Mouse (Mus musculus): ENCODE measurements at regions not wholly inside any gene's neighbourhood (a gene's known extent, or its start where the extent isn't known, plus 50 kb on each side); places are given as distances from the start of the nearest gene placed in this dataset.

GRCm38 (mm10) chr4:131014301-131015081, 70.3 kb downstream of the Matn1 start:
- Histone ChIP-seq H3K36me3 (ENCODE audit: control insufficient read depth, insufficient read depth) (no peaks in the 10 kb centered on the region), H3K27me3 (replicated peaks; ENCODE audit: control insufficient read depth, insufficient read depth, low read length) (no peaks in the 10 kb centered on the region), H3K4me2 (replicated peaks; ENCODE audit: low read depth) (no peak overlapping the region), H3K27ac (ENCODE audit: low read depth, low read length) (no peak overlapping the region), H3K9ac (ENCODE audit: low read depth, low read length) (no peak overlapping the region), H3K9me3 (ENCODE audit: control insufficient read depth) (no peaks in the 10 kb centered on the region), H3K4me1 (replicated peaks; ENCODE audit: control insufficient read depth, insufficient read depth, low read length) (no peaks in the 10 kb centered on the region), H3K4me3 (ENCODE audit: low read depth, low read length) (no peak overlapping the region)
- 69% methylated on average over 15 of the region's 15 CpGs for WGBS
- no peak for TF ChIP-seq CTCF (IDR thresholded peaks at IDR 0.05; ENCODE audit: low read depth)
- ATAC-seq, result no peak

- H3K9me3 ChIP-seq (ENCODE audit: control insufficient read depth), result no peaks in the 10 kb centered on the region
- no peak for TF ChIP-seq CTCF (IDR thresholded peaks at IDR 0.05; ENCODE audit: low read depth)
- no peaks in the 10 kb centered on the region for H3K36me3 ChIP-seq (ENCODE audit: control insufficient read depth, insufficient read depth)
- H3K9ac ChIP-seq (ENCODE audit: low read depth, low read length), result no peak overlapping the region
- no peak overlapping the region for H3K27ac ChIP-seq (ENCODE audit: low read depth, low read length)
- ATAC-seq, result no peak
- 52% methylated on average over 2 of the region's 2 CpGs for WGBS
- H3K27me3 ChIP-seq (replicated peaks; ENCODE audit: control insufficient read depth, insufficient read depth, low read length), result no peaks in the 10 kb centered on the region
- H3K4me1 ChIP-seq (replicated peaks; ENCODE audit: control insufficient read depth, insufficient read depth, low read length), result no peaks in the 10 kb centered on the region
- no peak overlapping the region for H3K4me3 ChIP-seq (ENCODE audit: low read depth, low read length)
- no peak overlapping the region for H3K4me2 ChIP-seq (replicated peaks; ENCODE audit: low read depth)
These were observed 71.0 kb downstream of the Matn1 start for GRCm38 (mm10) chr4:131015156-131015555.

GRCm38 (mm10) chr4:131023601-131024000, 79.4 kb downstream of the Matn1 start:
- no peak for ATAC-seq
- WGBS, result 44% methylated on average over 6 of the region's 6 CpGs
- Histone ChIP-seq H3K27me3 (replicated peaks; ENCODE audit: control insufficient read depth, insufficient read depth, low read length) (no peaks in the 10 kb centered on the region), H3K27ac (ENCODE audit: low read depth, low read length) (no peak overlapping the region), H3K36me3 (ENCODE audit: control insufficient read depth, insufficient read depth) (no peaks in the 10 kb centered on the region), H3K9me3 (ENCODE audit: control insufficient read depth) (no peaks in the 10 kb centered on the region), H3K4me3 (ENCODE audit: low read depth, low read length) (no peak overlapping the region), H3K9ac (ENCODE audit: low read depth, low read length) (no peak overlapping the region), H3K4me2 (replicated peaks; ENCODE audit: low read depth) (no peak overlapping the region), H3K4me1 (replicated peaks; ENCODE audit: control insufficient read depth, insufficient read depth, low read length) (no peaks in the 10 kb centered on the region)
- no peak for TF ChIP-seq CTCF (IDR thresholded peaks at IDR 0.05; ENCODE audit: low read depth)

DNA sequence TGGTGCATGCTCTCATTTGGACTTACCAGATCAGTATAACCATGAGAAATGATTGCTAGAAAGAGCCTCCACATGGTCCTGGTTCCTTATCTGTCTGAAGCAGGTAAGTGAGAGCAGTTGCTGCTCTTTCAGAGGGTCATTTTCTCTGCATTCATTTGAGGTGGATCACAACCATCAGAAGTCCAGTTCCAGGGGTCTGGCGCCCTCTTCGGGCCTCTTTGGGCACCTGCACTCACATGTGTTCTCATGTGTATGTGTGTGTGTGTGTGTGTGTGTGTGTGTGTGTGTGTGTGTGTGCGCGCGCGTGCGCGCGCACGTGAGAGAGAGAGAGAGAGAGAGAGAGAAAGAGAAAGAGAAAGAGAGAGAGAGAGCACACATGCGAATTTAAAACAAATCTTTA, 92.1 kb downstream of the Matn1 start:
- ATAC-seq, result no peak
- WGBS, result 85% methylated on average over 11 of the region's 11 CpGs

DNA sequence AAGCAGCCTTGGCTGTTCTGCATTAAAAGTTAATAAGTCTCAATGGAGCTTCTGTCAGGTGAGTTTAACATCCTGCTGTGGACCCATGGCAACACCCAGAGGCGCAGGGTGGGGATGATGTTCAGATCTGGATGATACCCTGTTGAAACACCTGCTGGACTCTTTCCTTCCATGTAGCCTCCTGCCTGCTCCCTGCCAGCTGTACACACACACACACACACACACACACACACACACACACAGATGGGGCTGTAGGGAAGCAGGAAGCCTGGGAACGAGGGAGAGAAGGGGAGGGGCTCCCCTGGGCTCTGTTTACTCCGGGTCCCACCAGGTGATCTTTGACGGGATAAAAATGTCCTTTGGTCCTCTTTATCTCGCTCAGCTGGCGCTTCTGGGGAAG, 93.0 kb downstream of the Matn1 start:
- ATAC-seq, result no peak
- 5% methylated on average over 6 of the region's 6 CpGs for WGBS
- no peak overlapping the region for H3K4me3 ChIP-seq (ENCODE audit: low read depth, low read length)
- H3K4me2 ChIP-seq (replicated peaks; ENCODE audit: low read depth), result no peak overlapping the region
- H3K4me1 ChIP-seq (replicated peaks; ENCODE audit: control insufficient read depth, insufficient read depth, low read length), result no peaks in the 10 kb centered on the region
- H3K27ac ChIP-seq (ENCODE audit: low read depth, low read length), result no peak overlapping the region
- H3K36me3 ChIP-seq (ENCODE audit: control insufficient read depth, insufficient read depth), result no peaks in the 10 kb centered on the region
- H3K27me3 ChIP-seq (replicated peaks; ENCODE audit: control insufficient read depth, insufficient read depth, low read length), result no peaks in the 10 kb centered on the region
- H3K9me3 ChIP-seq (ENCODE audit: control insufficient read depth), result no peaks in the 10 kb centered on the region
- TF ChIP-seq CTCF (IDR thresholded peaks at IDR 0.05; ENCODE audit: low read depth), result no peak
- no peak overlapping the region for H3K9ac ChIP-seq (ENCODE audit: low read depth, low read length)

More for the DNA sequence above, 92.1 kb downstream of the Matn1 start:
- no peaks in the 10 kb centered on the region for H3K4me1 ChIP-seq (replicated peaks; ENCODE audit: control insufficient read depth, insufficient read depth, low read length)
- H3K36me3 ChIP-seq (ENCODE audit: control insufficient read depth, insufficient read depth), result no peaks in the 10 kb centered on the region
- H3K9ac ChIP-seq (ENCODE audit: low read depth, low read length), result no peak overlapping the region
- H3K27me3 ChIP-seq (replicated peaks; ENCODE audit: control insufficient read depth, insufficient read depth, low read length), result no peaks in the 10 kb centered on the region
- H3K4me2 ChIP-seq (replicated peaks; ENCODE audit: low read depth), result no peak overlapping the region
- no peaks in the 10 kb centered on the region for H3K9me3 ChIP-seq (ENCODE audit: control insufficient read depth)
- H3K27ac ChIP-seq (ENCODE audit: low read depth, low read length), result no peak overlapping the region
- TF ChIP-seq CTCF (IDR thresholded peaks at IDR 0.05; ENCODE audit: low read depth), result 0 out of 2 replicates have a peak, but pooled peaks have one; percentile 23
- H3K4me3 ChIP-seq (ENCODE audit: low read depth, low read length), result no peak overlapping the region

GRCm38 (mm10) chr4:131039686-131040085, 95.5 kb downstream of the Matn1 start:
- no peak for ATAC-seq
- WGBS, result 72% methylated on average over 3 of the region's 3 CpGs
- no peak for TF ChIP-seq CTCF (IDR thresholded peaks at IDR 0.05; ENCODE audit: low read depth)

More at GRCm38 (mm10) chr4:131039686-131040085, 95.5 kb downstream of the Matn1 start:
- Histone ChIP-seq H3K36me3 (ENCODE audit: control insufficient read depth, insufficient read depth) (no peaks in the 10 kb centered on the region), H3K9ac (ENCODE audit: low read depth, low read length) (no peak overlapping the region), H3K27ac (ENCODE audit: low read depth, low read length) (no peak overlapping the region), H3K9me3 (ENCODE audit: control insufficient read depth) (no peaks in the 10 kb centered on the region), H3K4me2 (replicated peaks; ENCODE audit: low read depth) (no peak overlapping the region), H3K27me3 (replicated peaks; ENCODE audit: control insufficient read depth, insufficient read depth, low read length) (no peaks in the 10 kb centered on the region), H3K4me1 (replicated peaks; ENCODE audit: control insufficient read depth, insufficient read depth, low read length) (no peaks in the 10 kb centered on the region), H3K4me3 (ENCODE audit: low read depth, low read length) (no peak overlapping the region)

All from intestine, postnatal 0 days (tissue).